Mouse (Mus musculus) spleen, adult 2 months (tissue): Measurements from ENCODE around the gene Slc35g3.

Source experiments
- CTCF ChIP-seq: fragments of 200-500 bp; IDR thresholded peaks from 2 replicates; pipeline ENCODE4 v1.5.1; 2011; ENCODE audit warnings: mild to moderate bottlenecking, inconsistent platforms; ENCODE audit not compliant: insufficient read depth, insufficient read length, insufficient replicate concordance; ENCODE audit errors: extremely low read depth
- POLR2A ChIP-seq: fragments of 200-500 bp; IDR thresholded peaks from 2 replicates; pipeline ENCODE4 v1.6.1; 2011; ENCODE audit warnings: low read depth, low read length, inconsistent platforms

GRCm38 (mm10) chr11:69803328-69803727 is 41.6 kb upstream of the Slc35g3 start:
- no peak for TF ChIP-seq CTCF
- TF ChIP-seq POLR2A = no peak
